Mouse (Mus musculus): ENCODE measurements around the gene Rps6ka4. TPM values are rescaled to one million over a fixed set of nuclear protein-coding genes. Genes with fewer than 3 reads are reported as not detected.

Rps6ka4 gene
- total RNA-seq, 1 experiment = 11.5 TPM

DNA sequence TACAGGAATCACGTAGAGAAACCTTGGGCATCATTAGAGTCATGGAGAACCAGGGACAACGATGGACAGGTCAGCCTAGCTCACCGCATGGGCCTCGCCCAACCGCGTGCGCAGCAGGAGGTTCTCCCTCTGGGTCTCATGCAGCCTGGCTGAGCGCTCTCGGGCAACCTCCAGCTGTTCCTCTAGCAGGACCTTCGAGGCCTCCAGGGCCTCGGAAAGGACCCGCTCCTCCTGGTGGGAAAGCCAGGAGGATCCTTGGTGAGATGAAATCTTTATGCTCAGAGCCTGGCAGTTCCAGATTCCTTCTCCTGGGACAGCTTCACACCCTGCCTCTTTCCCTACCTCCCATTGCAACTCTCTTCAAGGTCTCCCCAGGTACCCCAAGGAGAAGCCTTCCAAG lies 14.2 kb upstream of the Rps6ka4 start:
- no peak for DNase-seq (ENCODE audit: low read depth, low spot score)
- in situ Hi-C loops (cut with MboI; ENCODE audit: low sequenced_read_pairs in 2 of 2, unreplicated experiment in 2 of 2) = no loop called here

DNA sequence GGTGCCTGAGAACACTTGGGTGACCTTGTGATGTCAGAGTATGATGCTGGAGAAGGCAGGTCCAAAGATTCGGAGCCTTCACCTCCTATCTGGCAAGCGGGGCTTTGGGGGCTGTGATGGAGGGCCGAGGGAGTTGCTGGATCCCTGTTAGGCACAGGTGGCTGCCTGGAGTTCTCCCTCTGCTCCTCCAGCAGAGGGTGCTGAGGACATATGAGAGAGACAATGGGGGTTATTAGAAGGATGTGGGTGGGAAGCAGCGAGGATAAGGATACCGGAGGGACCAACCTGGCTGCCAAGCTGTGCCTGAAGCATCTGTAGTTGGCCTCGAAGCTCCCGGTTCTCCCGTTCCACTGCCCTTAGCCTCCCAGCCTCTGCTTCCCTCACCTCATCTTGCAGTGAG lies 13.5 kb upstream of the Rps6ka4 start:
- no peak for DNase-seq (ENCODE audit: low read depth, low spot score)
- H3K36me3 ChIP-seq (ENCODE audit: control insufficient read depth, insufficient read depth, low read length, poor library complexity, severe bottlenecking) = no peaks in the 10 kb centered on the region
- no peak overlapping the region for H3K9ac ChIP-seq (ENCODE audit: insufficient read depth, low read depth, low read length, poor library complexity, severe bottlenecking)
- TF ChIP-seq ZNF384 (IDR thresholded peaks at IDR 0.05; ENCODE audit: low read depth, low read length) = no peak
- no peaks in the 10 kb centered on the region for H3K9me3 ChIP-seq (ENCODE audit: control insufficient read depth, insufficient read depth, low read depth, low read length)
- no peak overlapping the region for H3K4me3 ChIP-seq (ENCODE audit: insufficient read depth in 1 of 2, low read depth in 1 of 2, low read length in 2 of 2, poor library complexity in 1 of 2, severe bottlenecking in 1 of 2)
- no peak overlapping the region for H3K27ac ChIP-seq (ENCODE audit: insufficient read depth, low read depth, low read length, poor library complexity, severe bottlenecking)
- in situ Hi-C loops (cut with MboI; ENCODE audit: low sequenced_read_pairs in 2 of 2, unreplicated experiment in 2 of 2) = no loop called here
- H3K4me1 ChIP-seq (ENCODE audit: control insufficient read depth in 2 of 2, insufficient read depth in 2 of 2, low read length in 2 of 2, poor library complexity in 1 of 2) = peaks cover 5 to 9% of the 10 kb centered on the region in 2 experiments; a peak in 3 of 4 replicates

More for the DNA sequence above, 14.2 kb upstream of the Rps6ka4 start:
- Histone ChIP-seq H3K4me1 (ENCODE audit: control insufficient read depth in 2 of 2, insufficient read depth in 2 of 2, low read length in 2 of 2, poor library complexity in 1 of 2) (peaks cover 5 to 9% of the 10 kb centered on the region in 2 experiments; a peak in 3 of 4 replicates), H3K9me3 (ENCODE audit: control insufficient read depth, insufficient read depth, low read depth, low read length) (no peaks in the 10 kb centered on the region), H3K36me3 (ENCODE audit: control insufficient read depth, insufficient read depth, low read length, poor library complexity, severe bottlenecking) (no peaks in the 10 kb centered on the region), H3K27ac (ENCODE audit: insufficient read depth, low read depth, low read length, poor library complexity, severe bottlenecking) (no peak overlapping the region), H3K9ac (ENCODE audit: insufficient read depth, low read depth, low read length, poor library complexity, severe bottlenecking) (no peak overlapping the region), H3K4me3 (ENCODE audit: insufficient read depth in 1 of 2, low read depth in 1 of 2, low read length in 2 of 2, poor library complexity in 1 of 2, severe bottlenecking in 1 of 2) (no peak overlapping the region)
- TF ChIP-seq CHD2 (IDR thresholded peaks at IDR 0.05; ENCODE audit: low read depth, low read length) (no peak), MAFK (IDR thresholded peaks at IDR 0.05; ENCODE audit: insufficient read depth, low read depth, low read length) (no peak), ZNF384 (IDR thresholded peaks at IDR 0.05; ENCODE audit: low read depth, low read length) (no peak), ZC3H11A (IDR thresholded peaks at IDR 0.05; ENCODE audit: borderline replicate concordance, low read depth, low read length) (no peak), HCFC1 (IDR thresholded peaks at IDR 0.05; ENCODE audit: borderline replicate concordance, insufficient read depth, low read length) (no peak)

DNA sequence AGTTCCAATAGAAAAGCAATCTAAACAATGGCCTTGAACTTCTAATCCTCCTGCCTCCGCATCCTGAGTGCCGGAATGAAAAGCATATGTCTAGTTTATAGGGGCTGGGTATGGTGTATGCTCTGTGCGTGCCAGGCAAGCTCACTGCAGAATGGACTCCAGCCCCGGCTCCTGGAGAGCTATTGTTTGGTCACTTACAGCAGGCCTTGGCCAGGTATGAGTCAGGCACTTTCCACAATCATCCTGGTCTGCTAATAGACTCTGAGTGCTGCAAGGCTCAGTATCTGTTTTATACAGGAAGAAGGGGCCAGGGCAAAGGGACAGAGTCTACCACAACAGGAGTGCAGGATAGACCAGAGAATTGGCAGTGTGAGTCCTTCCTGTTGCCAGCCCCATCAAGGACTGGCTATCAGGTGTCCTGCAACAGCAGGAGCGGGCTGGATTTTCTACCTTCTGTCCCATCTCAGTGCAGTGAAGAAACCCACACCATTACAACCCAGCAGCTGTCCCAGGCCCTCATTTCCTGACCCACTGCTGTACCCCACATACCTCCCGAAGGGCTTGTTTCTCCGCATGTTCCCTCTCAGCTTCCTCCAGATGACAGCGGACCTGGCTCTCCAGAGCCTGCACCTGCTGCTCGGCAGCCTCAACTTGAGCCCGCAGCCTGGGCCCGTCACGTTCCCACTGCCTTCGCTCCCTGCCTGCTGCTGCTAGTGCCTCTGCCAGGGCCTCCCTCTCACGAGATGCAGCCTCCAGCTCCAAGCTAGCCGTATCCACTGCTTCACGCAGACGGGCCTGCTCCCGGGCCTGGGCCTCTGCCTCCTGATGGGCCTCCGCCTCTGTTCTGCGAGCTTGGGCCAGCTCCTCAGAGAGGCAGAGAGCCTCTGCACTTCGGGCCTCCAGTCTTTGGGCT lies 12.2 kb upstream of the Rps6ka4 start:
- Histone ChIP-seq H3K4me3 (ENCODE audit: insufficient read depth in 1 of 2, low read depth in 1 of 2, low read length in 2 of 2, poor library complexity in 1 of 2, severe bottlenecking in 1 of 2) (no peak overlapping the region), H3K27ac (ENCODE audit: insufficient read depth, low read depth, low read length, poor library complexity, severe bottlenecking) (no peak overlapping the region), H3K9me3 (ENCODE audit: control insufficient read depth, insufficient read depth, low read depth, low read length) (no peaks in the 10 kb centered on the region), H3K4me1 (ENCODE audit: control insufficient read depth in 2 of 2, insufficient read depth in 2 of 2, low read length in 2 of 2, poor library complexity in 1 of 2) (peaks cover 6 to 9% of the 10 kb centered on the region in 2 experiments; a peak in 3 of 4 replicates), H3K9ac (ENCODE audit: insufficient read depth, low read depth, low read length, poor library complexity, severe bottlenecking) (no peak overlapping the region), H3K36me3 (ENCODE audit: control insufficient read depth, insufficient read depth, low read length, poor library complexity, severe bottlenecking) (no peaks in the 10 kb centered on the region)
- TF ChIP-seq CHD2 (IDR thresholded peaks at IDR 0.05; ENCODE audit: low read depth, low read length) (no peak), ZNF384 (IDR thresholded peaks at IDR 0.05; ENCODE audit: low read depth, low read length) (no peak), HCFC1 (IDR thresholded peaks at IDR 0.05; ENCODE audit: borderline replicate concordance, insufficient read depth, low read length) (no peak)
- in situ Hi-C loops (cut with MboI; ENCODE audit: low sequenced_read_pairs in 2 of 2, unreplicated experiment in 2 of 2) = no loop called here
- DNase-seq (ENCODE audit: low read depth, low spot score) = no peak

DNA sequence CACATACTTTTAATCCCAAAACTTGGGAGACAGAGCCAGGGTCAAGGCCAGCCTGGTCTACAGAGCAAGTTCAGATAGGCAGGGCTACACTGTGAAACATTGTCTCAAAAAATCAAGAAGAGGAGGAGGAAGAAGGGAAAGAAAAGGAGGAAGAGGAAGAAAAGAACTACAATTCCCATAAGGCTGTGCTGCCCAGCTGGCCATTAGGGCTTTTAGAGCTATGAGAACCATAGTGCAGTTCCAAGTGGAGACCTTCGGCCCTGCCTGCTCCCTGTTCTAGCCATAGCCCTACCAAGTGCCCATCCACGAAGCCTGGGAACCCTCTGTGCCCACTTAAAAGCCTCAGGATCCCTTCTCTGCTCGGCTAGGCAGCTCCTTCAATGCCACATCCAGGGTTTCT lies 11.1 kb upstream of the Rps6ka4 start:
- no peak overlapping the region for H3K9ac ChIP-seq (ENCODE audit: insufficient read depth, low read depth, low read length, poor library complexity, severe bottlenecking)
- no peak overlapping the region for H3K27ac ChIP-seq (ENCODE audit: insufficient read depth, low read depth, low read length, poor library complexity, severe bottlenecking)
- DNase-seq (ENCODE audit: low read depth, low spot score) = no peak
- H3K36me3 ChIP-seq (ENCODE audit: control insufficient read depth, insufficient read depth, low read length, poor library complexity, severe bottlenecking) = no peaks in the 10 kb centered on the region
- no peaks in the 10 kb centered on the region for H3K9me3 ChIP-seq (ENCODE audit: control insufficient read depth, insufficient read depth, low read depth, low read length)
- H3K4me3 ChIP-seq (ENCODE audit: insufficient read depth in 1 of 2, low read depth in 1 of 2, low read length in 2 of 2, poor library complexity in 1 of 2, severe bottlenecking in 1 of 2) = no peak overlapping the region
- TF ChIP-seq CHD2 (IDR thresholded peaks at IDR 0.05; ENCODE audit: low read depth, low read length) (no peak), HCFC1 (IDR thresholded peaks at IDR 0.05; ENCODE audit: borderline replicate concordance, insufficient read depth, low read length) (peak; percentile 80)
- peaks cover 6 to 9% of the 10 kb centered on the region in 2 experiments; a peak in 3 of 4 replicates for H3K4me1 ChIP-seq (ENCODE audit: control insufficient read depth in 2 of 2, insufficient read depth in 2 of 2, low read length in 2 of 2, poor library complexity in 1 of 2)
- in situ Hi-C loops (cut with MboI; ENCODE audit: low sequenced_read_pairs in 2 of 2, unreplicated experiment in 2 of 2) = no loop called here
